Mouse (Mus musculus) lung, postnatal 4 days (tissue): ENCODE measurements around the gene Gm28635.

Experiments
- DNase-seq, 2 experiments: peaks; one replicate each; pipeline ENCODE4 v3.0.0; 2021

Gm28635 gene

DNA sequence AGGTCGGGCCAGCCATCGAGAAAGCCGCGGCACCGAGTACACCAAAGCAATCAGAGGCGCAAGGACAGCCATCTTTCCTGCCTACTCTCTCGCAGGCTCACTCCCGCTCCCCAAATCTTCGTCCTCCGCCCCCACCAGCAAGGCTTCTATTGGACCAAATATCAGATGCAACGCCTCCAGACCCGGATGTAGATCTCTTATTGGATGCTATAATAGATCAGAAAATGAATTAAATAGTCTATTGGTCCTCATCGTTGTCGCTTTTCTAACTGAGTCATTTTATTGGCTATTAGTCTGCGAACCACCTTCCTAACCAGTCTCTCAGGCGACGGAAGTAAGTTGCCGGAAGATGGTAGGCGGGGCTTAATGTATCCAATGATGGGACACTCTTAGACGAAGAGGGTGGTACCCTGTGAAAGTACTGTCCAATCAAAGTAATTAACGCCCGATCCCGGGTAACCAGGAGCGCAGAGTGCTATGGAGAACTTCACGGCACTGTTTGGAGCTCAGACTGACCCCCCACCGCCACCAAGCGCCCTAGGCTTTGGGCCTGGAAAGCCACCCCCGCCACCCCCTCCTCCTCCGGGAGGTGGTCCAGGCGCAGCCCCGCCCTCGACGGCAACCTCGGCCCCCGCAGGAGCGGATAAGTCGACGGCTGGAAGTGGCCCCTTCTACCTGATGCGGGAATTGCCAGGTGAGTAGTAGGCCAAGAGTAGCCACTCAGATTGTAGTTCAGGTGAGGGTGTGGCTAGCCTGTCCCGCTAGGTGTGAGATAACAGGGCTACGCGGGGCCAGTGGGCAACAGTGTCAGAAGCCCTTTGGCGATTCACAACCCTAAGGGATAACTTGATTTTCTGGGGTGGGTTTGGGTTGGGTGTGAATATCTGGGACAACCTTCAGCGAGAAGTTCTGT lies at the start of gene Gm28635, which contains the start of gene Med19:
Gm28635 (minus strand) TSS at position 74 of the 913 bp plus-strand sequence.
Med19 (plus strand) TSS at position 435 of the 913 bp plus-strand sequence.
- peak; percentile 92 to 93 for DNase-seq

DNA sequence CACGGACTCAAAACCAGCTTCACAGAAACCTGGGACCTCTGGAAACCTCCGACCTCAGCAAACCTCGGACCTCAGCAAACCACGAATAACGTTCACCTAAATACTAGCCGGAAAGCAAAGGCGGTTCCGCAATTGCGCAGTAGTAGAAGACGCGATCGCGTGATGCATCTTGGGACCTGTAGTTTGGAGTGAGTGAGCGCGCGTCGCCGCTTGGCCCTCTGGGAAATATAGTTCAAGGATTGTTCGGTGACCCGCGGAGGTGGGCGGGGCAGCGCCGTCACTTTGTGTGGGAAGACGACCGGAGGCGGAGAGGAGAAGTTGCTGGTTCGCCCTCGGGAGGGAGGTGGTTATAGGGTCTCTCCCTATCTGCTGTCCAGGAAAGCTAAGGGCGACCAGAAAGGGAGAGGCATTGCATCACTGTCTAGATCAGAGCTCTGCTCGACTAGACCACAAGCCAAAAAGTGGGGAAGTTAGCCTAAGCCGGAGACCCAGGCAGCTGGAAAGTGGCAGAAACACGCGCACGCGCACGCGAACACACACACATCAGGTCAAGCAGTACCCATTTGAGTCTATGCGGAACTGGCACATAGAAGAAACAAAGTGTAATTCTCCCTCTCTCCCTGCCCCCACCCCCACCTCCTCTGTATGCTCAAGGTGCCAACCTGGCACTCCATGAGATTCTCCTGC lies 49.5 kb upstream of the Gm28635 start, which contains the start of gene Clp1:
Clp1 (minus strand) TSS at position 179 of the 687 bp plus-strand sequence.
- peak; percentile 97 for DNase-seq

GRCm38 (mm10) chr2:84726716-84727115 lies 48.9 kb upstream of the Gm28635 start:
- DNase-seq = no peak

- DNase-seq = no peak
Observed at GRCm38 (mm10) chr2:84725770-84726169, 47.9 kb upstream of the Gm28635 start.

DNA sequence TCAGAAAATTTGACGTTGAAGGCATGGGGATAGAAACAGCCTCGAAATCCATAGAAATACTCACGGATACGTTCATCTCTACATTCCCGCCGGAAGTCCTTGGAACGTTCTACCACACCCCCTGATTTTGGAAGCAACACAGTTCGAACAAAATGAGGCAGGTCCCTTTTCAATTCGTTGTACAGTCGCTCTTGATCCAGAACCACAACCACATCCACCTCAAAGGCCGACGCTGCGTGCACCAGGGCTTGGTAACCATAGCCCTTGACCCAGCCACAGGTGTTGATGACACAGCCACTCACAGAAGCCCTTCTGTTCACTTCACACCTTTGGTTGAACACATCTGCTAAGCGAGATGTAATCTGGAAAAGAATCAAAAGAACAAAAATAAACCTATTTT lies 46.0 kb upstream of the Gm28635 start:
- no peak for DNase-seq

GRCm38 (mm10) chr2:84721182-84721581 lies 43.3 kb upstream of the Gm28635 start:
- no peak for DNase-seq

GRCm38 (mm10) chr2:84720718-84721117 lies 42.9 kb upstream of the Gm28635 start:
- no peak for DNase-seq

- no peak for DNase-seq
Observed at GRCm38 (mm10) chr2:84717357-84717756, 39.5 kb upstream of the Gm28635 start.

GRCm38 (mm10) chr2:84716423-84717355 lies 38.8 kb upstream of the Gm28635 start:
- DNase-seq = no peak

DNA sequence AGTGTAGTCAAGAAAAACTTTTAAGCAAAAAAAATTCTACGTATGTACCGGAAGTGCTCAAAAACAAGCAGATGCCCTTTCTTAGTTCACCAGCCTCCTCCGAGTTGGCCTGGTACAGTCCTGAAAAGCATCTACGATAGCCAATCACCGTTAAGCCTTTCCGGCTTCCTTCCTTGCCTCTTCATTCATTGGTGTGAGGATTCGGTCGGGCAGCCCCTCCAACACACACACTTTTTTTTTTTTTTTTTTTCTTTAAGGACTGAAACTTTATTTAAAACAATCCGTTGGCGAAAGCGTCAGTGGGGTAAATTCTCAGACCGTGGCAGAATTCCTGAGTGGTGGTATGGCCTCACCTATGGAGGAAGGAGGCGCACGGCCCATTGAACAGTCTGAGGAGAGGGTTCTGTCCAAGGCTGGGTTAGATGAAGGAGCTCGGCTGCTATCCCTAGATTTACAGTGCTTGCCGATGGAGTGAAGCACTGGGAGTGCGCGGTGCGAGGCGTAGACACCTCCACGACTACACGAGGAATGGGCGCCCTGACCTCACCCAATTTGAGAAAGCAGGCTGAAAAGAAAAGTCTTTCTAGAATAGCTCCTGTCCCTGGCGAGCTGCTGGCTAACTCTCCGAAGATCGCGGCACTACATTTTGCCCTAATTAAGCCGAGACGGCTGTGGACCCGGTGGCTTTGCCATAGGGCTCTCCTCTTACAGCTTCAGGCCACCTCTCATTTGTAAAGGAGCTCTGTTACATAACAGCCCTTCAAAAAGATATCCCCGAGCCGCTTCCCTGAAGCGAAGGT lies 37.9 kb upstream of the Gm28635 start:
- DNase-seq = peak; percentile 69 to 89

- peak; percentile 99 to 100 for DNase-seq
Observed at GRCm38 (mm10) chr2:84714811-84715561, 37.1 kb upstream of the Gm28635 start, which contains the start of gene Zdhhc5. Gene Zdhhc5, minus strand, starts transcription at chr2:84715180.

DNA sequence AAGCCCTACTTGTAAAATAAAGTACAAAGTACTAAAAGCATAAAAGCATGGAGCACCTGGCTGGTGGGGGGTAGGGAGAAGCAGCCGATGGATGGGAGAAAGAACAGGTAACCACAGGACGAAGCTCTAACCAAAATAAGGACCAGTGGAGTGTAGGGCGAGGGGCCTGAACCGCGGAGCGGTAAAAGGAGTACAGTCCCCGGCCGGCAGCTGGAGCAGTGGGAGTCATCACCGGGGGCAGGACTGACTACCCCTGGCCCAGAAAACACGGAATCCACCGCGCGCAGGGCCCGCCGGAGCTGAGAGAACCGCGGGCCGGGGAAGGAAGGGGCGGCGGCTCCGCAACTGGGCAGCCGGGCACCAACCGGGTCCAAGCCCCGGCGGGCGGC lies 36.6 kb upstream of the Gm28635 start:
- no peak for DNase-seq

DNA sequence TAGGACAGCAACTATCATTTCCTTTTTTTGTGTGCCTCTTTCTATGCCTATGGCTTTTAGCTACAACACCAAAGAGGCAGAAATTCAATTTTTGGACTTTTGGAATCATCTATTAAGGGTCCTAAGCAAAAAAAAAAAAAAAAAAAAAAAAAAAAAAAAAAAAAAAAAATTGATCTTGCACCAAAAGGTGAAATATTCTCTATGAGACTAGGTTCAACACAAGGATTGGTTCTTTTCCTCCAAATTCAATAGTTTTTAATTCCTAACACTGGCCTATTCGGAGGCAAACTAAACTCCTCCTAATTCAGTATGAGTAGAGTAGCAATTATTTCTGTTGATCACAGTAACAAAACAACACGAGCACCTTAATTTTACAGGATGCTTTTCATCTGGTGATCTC lies 34.1 kb upstream of the Gm28635 start:
- DNase-seq = no peak

DNA sequence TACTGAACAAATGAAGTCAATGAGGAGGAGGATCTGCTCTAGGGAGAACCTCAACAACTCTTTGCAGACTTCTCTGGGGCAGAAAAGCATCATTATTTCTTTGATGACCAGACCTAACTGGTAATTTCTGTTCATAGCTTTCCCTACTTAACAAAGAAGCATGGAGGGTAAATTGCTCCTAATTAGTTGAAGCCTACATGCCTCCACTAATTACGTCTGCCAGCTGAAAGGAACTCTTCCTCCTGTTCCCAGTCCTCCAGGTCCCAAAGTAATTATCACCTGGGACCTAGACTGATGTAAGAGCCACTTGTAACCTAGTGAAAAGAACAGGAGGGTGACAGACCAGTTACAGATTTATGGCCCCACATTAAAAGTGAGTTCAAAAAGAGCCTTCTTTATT lies 29.7 kb upstream of the Gm28635 start:
- DNase-seq = no peak

GRCm38 (mm10) chr2:84705295-84705694 lies 27.5 kb upstream of the Gm28635 start:
- DNase-seq = no peak

DNA sequence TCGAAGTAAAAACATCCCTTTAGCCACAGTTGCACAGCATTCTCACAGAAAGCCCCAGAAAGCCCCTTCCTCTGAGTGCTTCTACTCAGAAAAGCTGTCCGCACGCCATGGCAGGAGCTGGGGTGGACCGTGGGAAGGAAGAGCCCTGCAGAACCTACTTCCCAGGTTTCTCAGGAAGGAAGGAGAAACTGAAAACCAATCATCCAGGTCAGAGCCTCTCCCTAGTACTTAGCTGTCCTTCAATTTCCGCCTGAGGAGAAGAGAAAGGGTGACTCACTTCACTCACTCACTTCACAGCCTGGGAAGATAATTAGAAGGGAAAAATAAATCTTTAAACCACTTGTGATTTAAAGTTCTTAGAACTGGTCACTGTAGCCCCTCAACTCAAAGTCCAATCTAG lies 26.5 kb upstream of the Gm28635 start:
- DNase-seq = no peak

GRCm38 (mm10) chr2:84703497-84703896 lies 25.7 kb upstream of the Gm28635 start:
- no peak for DNase-seq

DNA sequence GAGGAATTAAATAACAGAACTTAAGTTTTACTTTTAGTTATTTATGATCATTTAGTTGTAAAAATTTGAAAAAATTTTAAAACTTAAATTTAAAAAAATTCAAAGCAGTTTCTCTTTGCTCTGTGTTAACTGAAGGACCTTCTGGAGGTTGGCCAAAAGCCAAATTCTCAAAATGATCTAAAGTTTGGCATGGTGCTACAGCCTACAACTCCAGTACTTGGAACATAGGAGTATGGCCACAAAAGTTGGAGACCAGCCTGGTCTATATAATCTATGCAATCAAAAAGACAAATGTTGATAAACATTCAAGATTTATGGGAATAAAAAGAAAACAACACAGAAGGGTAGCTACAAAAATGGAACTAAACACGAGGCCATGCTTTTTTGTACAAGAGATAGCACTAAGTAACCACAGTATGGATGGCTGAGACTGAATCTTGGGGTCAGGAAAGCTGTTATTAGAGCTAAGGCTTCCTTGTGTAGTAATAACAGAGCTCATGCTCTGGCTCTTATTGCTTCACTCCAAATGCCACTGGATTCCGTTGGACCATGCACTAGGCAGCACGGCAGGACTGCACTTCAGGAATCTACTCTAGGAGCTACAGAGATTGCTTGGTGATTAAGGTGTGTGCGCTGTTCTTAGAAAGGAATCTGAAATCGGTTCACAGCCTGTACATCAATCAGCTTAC lies 17.3 kb upstream of the Gm28635 start:
- no peak for DNase-seq

DNA sequence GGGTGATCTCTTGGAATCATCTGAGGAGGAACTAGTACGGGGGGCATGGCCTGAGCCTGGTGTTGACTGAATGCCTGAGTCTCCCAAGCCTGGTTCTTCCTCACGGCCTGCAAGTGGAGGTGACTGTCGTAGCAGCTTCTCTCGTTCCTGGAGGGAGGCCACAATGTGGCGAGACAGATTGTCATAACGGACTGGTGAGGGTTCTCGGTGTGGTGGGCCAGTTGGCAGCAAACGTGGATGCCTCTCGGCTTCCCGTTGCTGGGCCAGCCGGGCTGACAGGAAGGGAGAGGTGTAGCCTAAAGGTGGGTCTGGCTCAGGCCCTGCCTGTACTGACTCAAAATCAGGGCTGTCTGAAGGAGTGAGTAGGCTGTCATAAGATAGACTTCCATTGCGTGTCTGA lies 12.2 kb upstream of the Gm28635 start:
- no peak for DNase-seq

DNA sequence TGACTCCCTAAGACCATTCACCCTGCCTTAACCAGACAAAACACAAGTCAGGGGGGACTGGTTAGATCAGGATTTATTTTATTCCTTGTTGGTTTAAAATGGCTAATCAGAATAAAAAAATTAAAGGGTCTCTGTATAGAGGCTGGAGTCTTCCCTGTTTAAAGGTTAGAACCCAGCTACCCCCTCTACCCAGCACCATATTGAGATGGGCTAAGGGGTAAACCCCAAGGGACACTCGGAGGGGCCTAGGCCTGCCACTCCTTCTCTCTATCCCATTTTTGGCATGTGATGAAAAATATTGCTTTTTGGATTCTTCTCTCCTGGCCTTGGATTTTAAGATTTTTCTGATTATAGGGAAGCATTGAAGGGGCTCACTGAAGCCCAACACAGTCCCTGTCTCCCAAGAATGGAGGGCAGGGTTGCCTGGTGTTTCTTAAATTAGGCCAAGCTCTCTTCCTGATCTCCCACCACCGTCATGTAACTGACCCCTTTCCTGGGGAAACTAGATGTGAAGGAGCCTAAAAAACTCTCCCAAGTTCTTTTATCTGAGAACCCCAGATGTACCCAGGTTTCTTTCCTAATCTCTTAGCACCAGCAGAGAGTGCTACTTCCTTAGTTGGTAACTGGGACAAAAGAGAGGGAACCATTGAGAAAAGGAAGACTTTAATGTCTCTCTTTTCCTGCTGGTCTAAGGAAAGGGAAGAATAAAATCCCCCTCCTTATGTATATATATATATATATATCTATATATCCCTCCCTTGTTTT lies 10.4 kb upstream of the Gm28635 start:
- no peak for DNase-seq
